Mouse (Mus musculus) forebrain, embryonic 15.5 days (tissue): ENCODE results near the gene Vmn1r10. TPM values are rescaled to one million over a fixed set of nuclear protein-coding genes. Genes with fewer than 3 reads are reported as not detected.

Source experiments
- ATAC-seq: fragments of 200-750 bp; cut with Nextera tagmentation; replicated peaks from 2 replicates; pipeline ENCODE4 v1.8.0; 2017; ENCODE audit warnings: mild to moderate bottlenecking, moderate TSS enrichment, moderate library complexity
- H3K27ac ChIP-seq: fragments of 300-500 bp; sonication (generic); replicated peaks from 2 replicates; pipeline ENCODE4 v1.5.1; 2015; ENCODE audit warnings: mild to moderate bottlenecking, inconsistent platforms
- H3K27me3 ChIP-seq: fragments of 300-500 bp; sonication (generic); 2 replicates; pipeline ENCODE4 v1.6.1; 2015; ENCODE audit warnings: inconsistent platforms
- H3K36me3 ChIP-seq: fragments of 300-500 bp; sonication (generic); 2 replicates; pipeline ENCODE4 v1.6.1; 2015; ENCODE audit warnings: mild to moderate bottlenecking, inconsistent platforms
- H3K4me1 ChIP-seq: fragments of 300-500 bp; sonication (generic); 2 replicates; pipeline ENCODE4 v1.6.1; 2015; ENCODE audit warnings: inconsistent platforms
- H3K4me2 ChIP-seq: fragments of 300-500 bp; sonication (generic); replicated peaks from 2 replicates; pipeline ENCODE4 v1.6.1; 2015; ENCODE audit warnings: mild to moderate bottlenecking, inconsistent platforms
- H3K4me3 ChIP-seq: fragments of 300-500 bp; sonication (generic); 2 replicates; pipeline ENCODE4 v1.5.1; 2015; ENCODE audit warnings: mild to moderate bottlenecking, inconsistent platforms
- H3K9ac ChIP-seq: fragments of 300-500 bp; sonication (generic); replicated peaks from 2 replicates; pipeline ENCODE4 v1.6.1; 2015; ENCODE audit warnings: mild to moderate bottlenecking, inconsistent platforms
- H3K9me3 ChIP-seq: fragments of 300-500 bp; sonication (generic); 2 replicates; pipeline ENCODE4 v1.6.1; 2016; ENCODE audit warnings: inconsistent platforms
- WGBS: fragments of 180-500 bp; shearing (Covaris S2); methylation state at CpG from one replicate; pipeline ENCODE4 v1.1.7; 2015; ENCODE audit warnings: mixed read lengths; 5-methylcytosine and 5-hydroxymethylcytosine counted together
- polyA plus RNA-seq: library from polyadenylated mRNA; unstranded; fragments of >200 nt; fragmentation: Nextera tagmentation; extraction: Ambion mirVana; gene quantifications from 2 replicates; pipeline ENCODE4 v1.2.1, GENCODE M21; 2015

The Vmn1r10 gene
- polyA plus RNA-seq = not detected in 2 replicates

GRCm38 (mm10) chr6:57109154-57109553 is at the start of gene Vmn1r10:
TSS of gene Vmn1r10 (plus strand) at chr6:57109454.
- no peaks in the 10 kb centered on the region for H3K36me3 ChIP-seq
- H3K27me3 ChIP-seq = no peaks in the 10 kb centered on the region
- no peaks in the 10 kb centered on the region for H3K4me1 ChIP-seq
- no peaks in the 10 kb centered on the region for H3K9me3 ChIP-seq
- H3K9ac ChIP-seq = no peak within 1 kb of the TSS
- no peak within 1 kb of the TSS for H3K4me2 ChIP-seq
- ATAC-seq = no peak
- H3K4me3 ChIP-seq = no peak within 1 kb of the TSS
- no peak within 1 kb of the TSS for H3K27ac ChIP-seq
- 89% methylated on average over 3 of the region's 3 CpGs for whole genome bisulfite sequencing

GRCm38 (mm10) chr6:57063730-57064129 is 45.5 kb upstream of the Vmn1r10 start:
- Histone ChIP-seq H3K4me1 (no peaks in the 10 kb centered on the region), H3K36me3 (no peaks in the 10 kb centered on the region), H3K9ac (no peak overlapping the region), H3K27me3 (no peaks in the 10 kb centered on the region), H3K4me2 (no peak overlapping the region), H3K27ac (no peak overlapping the region), H3K9me3 (no peaks in the 10 kb centered on the region), H3K4me3 (no peak overlapping the region)
- ATAC-seq = no peak

- no peak for ATAC-seq
- no peak within 1 kb of the TSS for H3K27ac ChIP-seq
- no peaks in the 10 kb centered on the region for H3K36me3 ChIP-seq
- 86% methylated on average over 2 of the region's 2 CpGs for WGBS
- no peak within 1 kb of the TSS for H3K9ac ChIP-seq
- H3K9me3 ChIP-seq = no peaks in the 10 kb centered on the region
- no peak within 1 kb of the TSS for H3K4me3 ChIP-seq
- H3K4me1 ChIP-seq = no peaks in the 10 kb centered on the region
- H3K4me2 ChIP-seq = no peak within 1 kb of the TSS
- no peaks in the 10 kb centered on the region for H3K27me3 ChIP-seq
Observed at GRCm38 (mm10) chr6:57066487-57066886, 42.8 kb upstream of the Vmn1r10 start, which contains the start of gene Vmn1r9. TSS of gene Vmn1r9 (plus strand) at chr6:57066787.

- H3K27me3 ChIP-seq = no peaks in the 10 kb centered on the region
- WGBS = 68% methylated on average over 1 of the region's 1 CpGs
- no peaks in the 10 kb centered on the region for H3K9me3 ChIP-seq
- no peak overlapping the region for H3K27ac ChIP-seq
- ATAC-seq = no peak
- H3K36me3 ChIP-seq = no peaks in the 10 kb centered on the region
- no peak overlapping the region for H3K9ac ChIP-seq
- no peaks in the 10 kb centered on the region for H3K4me1 ChIP-seq
- no peak overlapping the region for H3K4me3 ChIP-seq
- no peak overlapping the region for H3K4me2 ChIP-seq
Observed at GRCm38 (mm10) chr6:57106358-57106757, 2.9 kb upstream of the Vmn1r10 start.

GRCm38 (mm10) chr6:57133155-57133554 is 23.9 kb downstream of the Vmn1r10 start, which contains the start of gene Vmn1r11:
TSS of gene Vmn1r11 (plus strand) at chr6:57133455.
- 76% methylated on average over 1 of the region's 1 CpGs for WGBS
- Histone ChIP-seq H3K4me3 (no peak within 1 kb of the TSS), H3K27me3 (no peaks in the 10 kb centered on the region), H3K9me3 (no peaks in the 10 kb centered on the region), H3K4me1 (no peaks in the 10 kb centered on the region), H3K9ac (no peak within 1 kb of the TSS), H3K27ac (no peak within 1 kb of the TSS), H3K4me2 (no peak within 1 kb of the TSS), H3K36me3 (no peaks in the 10 kb centered on the region)
- ATAC-seq = no peak

- WGBS = 92% methylated on average over 2 of the region's 2 CpGs
- H3K4me3 ChIP-seq = no peak within 1 kb of the TSS
- no peaks in the 10 kb centered on the region for H3K9me3 ChIP-seq
- H3K27me3 ChIP-seq = no peaks in the 10 kb centered on the region
- H3K36me3 ChIP-seq = no peaks in the 10 kb centered on the region
- no peak for ATAC-seq
- no peak within 1 kb of the TSS for H3K9ac ChIP-seq
- H3K27ac ChIP-seq = no peak within 1 kb of the TSS
- no peak within 1 kb of the TSS for H3K4me2 ChIP-seq
- H3K4me1 ChIP-seq = no peaks in the 10 kb centered on the region
Observed at GRCm38 (mm10) chr6:57156619-57157018, 47.4 kb downstream of the Vmn1r10 start, which contains the start of gene Vmn1r12. TSS of gene Vmn1r12 (plus strand) at chr6:57156919.

Other genes with a start within 250 kb of the Vmn1r10 start
- gene Nt5c3, start 185.5 kb upstream of the Vmn1r10 start, polyA plus RNA-seq = 150 and 159 TPM in 2 replicates
- 0.29 and 0.43 TPM in 2 replicates for gene Vmn1r4, start 185.4 kb upstream of the Vmn1r10 start, polyA plus RNA-seq
- gene Vmn1r5, start 139.2 kb upstream of the Vmn1r10 start, polyA plus RNA-seq = not detected in 2 replicates
- not detected in 2 replicates for gene Vmn1r6, start 112.2 kb upstream of the Vmn1r10 start, polyA plus RNA-seq
- not detected in 2 replicates for gene Vmn1r7, start 84.1 kb upstream of the Vmn1r10 start, polyA plus RNA-seq
- gene Vmn1r8, start 77.2 kb upstream of the Vmn1r10 start, polyA plus RNA-seq = not detected in 2 replicates
- not detected in 2 replicates for gene Vmn1r9, start 42.7 kb upstream of the Vmn1r10 start, polyA plus RNA-seq
- not detected in 2 replicates for gene Vmn1r11, start 24.0 kb downstream of the Vmn1r10 start, polyA plus RNA-seq
- not detected in 2 replicates for gene Vmn1r12, start 47.5 kb downstream of the Vmn1r10 start, polyA plus RNA-seq
- gene Vmn1r13, start 93.8 kb downstream of the Vmn1r10 start, polyA plus RNA-seq = not detected in 2 replicates
- not detected in 2 replicates for gene Vmn1r14, start 122.2 kb downstream of the Vmn1r10 start, polyA plus RNA-seq
- gene Vmn1r15, start 148.5 kb downstream of the Vmn1r10 start, polyA plus RNA-seq = not detected in 2 replicates
- gene Vmn1r16, start 220.0 kb downstream of the Vmn1r10 start, polyA plus RNA-seq = not detected in 2 replicates